Mouse (Mus musculus): Measurements from ENCODE around the gene Gnptab. TPM values are rescaled to one million over a fixed set of nuclear protein-coding genes. Genes with fewer than 3 reads are reported as not detected.
"Not testable (repeated sequence)": the region's sequence is repeated elsewhere in the genome, so short reads cannot be mapped to it uniquely, and the experiment has no call there.

The Gnptab gene
- polyA plus RNA-seq, 1 experiment from 2014 or later: 9.2 TPM

DNA sequence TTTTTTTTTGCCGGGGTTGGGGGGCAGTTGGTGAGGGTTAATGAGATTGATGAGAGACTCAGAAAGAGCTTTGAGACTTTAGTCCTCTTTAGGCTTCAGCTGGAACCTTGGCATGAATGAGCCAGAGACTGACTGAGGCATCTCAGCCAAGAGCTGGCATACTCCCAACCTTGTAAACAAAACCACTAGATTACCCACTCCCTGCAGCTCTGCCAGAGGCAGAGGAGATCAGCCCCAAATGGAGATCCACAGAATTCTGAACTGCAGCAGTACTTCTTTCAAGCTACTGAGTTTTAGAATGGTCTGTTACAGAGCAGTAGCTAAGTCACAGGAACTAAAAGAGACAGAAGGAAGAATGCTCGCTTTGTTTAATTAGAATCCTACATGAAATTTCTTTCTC is 72.3 kb downstream of the Gnptab start:
- H3K4me2 ChIP-seq (ENCODE audit: low read depth, low read length): no peak overlapping the region
- no peak overlapping the region for H3K4me3 ChIP-seq (ENCODE audit: low read depth, low read length)
- H3K36me3 ChIP-seq (ENCODE audit: control insufficient read depth, insufficient read depth, low read length): no peaks in the 10 kb centered on the region
- H3K9me3 ChIP-seq (ENCODE audit: control insufficient read depth, low read length): no peaks in the 10 kb centered on the region
- no peak overlapping the region for H3K27ac ChIP-seq (replicated peaks; ENCODE audit: low read depth, low read length)
- H3K9ac ChIP-seq (ENCODE audit: low read depth, low read length): no peak overlapping the region
- no peaks in the 10 kb centered on the region for H3K27me3 ChIP-seq (replicated peaks; ENCODE audit: control insufficient read depth, insufficient read depth, low read length)
- 79% methylated on average over 2 of the region's 2 CpGs for WGBS
- no peaks in the 10 kb centered on the region for H3K4me1 ChIP-seq (ENCODE audit: control insufficient read depth, insufficient read depth, low read length)
- ATAC-seq (ENCODE audit: low read depth): no peak
- peak; percentile 79 for DNase-seq (ENCODE audit: low spot score)

DNA sequence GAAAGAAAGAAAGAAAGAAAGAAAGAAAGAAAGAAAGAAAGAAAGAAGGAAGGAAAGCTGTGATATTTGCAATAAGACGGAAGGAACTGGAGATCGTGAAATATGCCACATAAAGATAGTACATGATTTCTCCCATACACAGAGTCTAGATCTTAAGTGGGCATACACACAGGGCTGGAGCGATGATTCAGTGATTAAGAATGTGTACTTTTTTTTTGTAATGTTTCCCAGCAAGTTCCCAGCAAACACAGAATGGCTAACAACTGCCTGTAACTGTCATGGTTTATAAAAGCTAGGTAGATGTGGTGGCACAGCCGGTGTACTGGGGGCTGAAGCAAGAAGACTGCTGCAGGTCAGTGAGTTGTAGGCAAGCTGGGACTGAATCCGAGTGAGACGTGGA is 73.1 kb downstream of the Gnptab start:
- DNase-seq (ENCODE audit: low spot score) (no peak), ATAC-seq (ENCODE audit: low read depth) (no peak)
- no peaks in the 10 kb centered on the region for H3K27me3 ChIP-seq (replicated peaks; ENCODE audit: control insufficient read depth, insufficient read depth, low read length)
- H3K4me1 ChIP-seq (ENCODE audit: control insufficient read depth, insufficient read depth, low read length): no peaks in the 10 kb centered on the region
- H3K9ac ChIP-seq (ENCODE audit: low read depth, low read length): no peak overlapping the region
- H3K36me3 ChIP-seq (ENCODE audit: control insufficient read depth, insufficient read depth, low read length): no peaks in the 10 kb centered on the region
- no peak overlapping the region for H3K4me3 ChIP-seq (ENCODE audit: low read depth, low read length)
- WGBS: 81% methylated on average over 6 of the region's 6 CpGs
- no peaks in the 10 kb centered on the region for H3K9me3 ChIP-seq (ENCODE audit: control insufficient read depth, low read length)
- no peak overlapping the region for H3K27ac ChIP-seq (replicated peaks; ENCODE audit: low read depth, low read length)
- H3K4me2 ChIP-seq (ENCODE audit: low read depth, low read length): no peak overlapping the region

DNA sequence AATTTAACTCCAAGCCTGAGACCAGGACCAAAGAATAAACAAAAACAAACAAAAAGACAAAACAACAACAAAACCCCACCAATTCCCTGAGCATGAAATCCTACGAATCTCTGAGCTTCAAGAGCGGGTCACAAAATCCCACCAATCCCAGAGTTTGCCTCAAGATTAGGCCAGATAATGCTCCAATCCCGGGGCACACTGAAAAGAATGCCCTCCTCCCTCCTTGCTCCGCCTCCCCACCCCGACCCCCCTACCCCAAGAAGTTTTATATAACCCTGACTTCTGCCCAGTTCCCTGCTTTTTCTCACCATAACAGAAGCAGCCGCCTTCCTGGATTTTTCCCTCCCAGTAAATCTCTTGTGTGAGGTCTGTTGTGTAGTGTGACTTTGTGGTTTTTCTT is 78.9 kb downstream of the Gnptab start:
- H3K4me2 ChIP-seq (ENCODE audit: low read depth, low read length): no peak overlapping the region
- DNase-seq (ENCODE audit: low spot score) (no peak), ATAC-seq (ENCODE audit: low read depth) (no peak)

DNA sequence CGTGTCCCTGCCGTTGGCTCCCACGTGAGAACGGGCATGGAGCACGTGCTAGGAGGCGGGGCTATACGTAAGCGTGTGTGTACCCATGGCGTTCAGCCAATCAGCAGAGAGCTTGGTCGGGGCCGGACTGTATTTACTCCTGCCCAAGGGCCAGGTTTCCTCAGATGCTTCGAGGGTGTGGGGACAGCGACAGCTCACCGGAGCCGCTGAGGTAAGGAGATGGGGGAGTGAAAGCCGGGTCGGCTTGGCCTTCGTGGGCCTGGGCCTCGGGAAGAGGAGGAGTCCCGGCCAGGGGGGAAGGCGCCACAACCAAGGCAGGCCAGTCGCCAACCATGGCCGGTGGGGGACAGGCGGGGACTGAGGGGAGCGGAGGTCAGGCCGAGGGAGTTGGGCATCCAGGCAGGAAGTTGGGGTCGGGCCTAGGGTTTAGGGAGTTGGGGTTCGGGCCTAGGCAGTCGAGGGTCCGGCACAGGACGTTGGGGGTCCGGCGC is 80.6 kb downstream of the Gnptab start, which contains the start of gene Sycp3:
TSS of gene Sycp3 (plus strand) at position 68 of the 491 bp plus-strand sequence.
- WGBS: 81% methylated on average over 33 of the region's 33 CpGs
- no peaks in the 10 kb centered on the region for H3K36me3 ChIP-seq (ENCODE audit: control insufficient read depth, insufficient read depth, low read length)

More for the DNA sequence above, 78.9 kb downstream of the Gnptab start:
- H3K9me3 ChIP-seq (ENCODE audit: control insufficient read depth, low read length): no peaks in the 10 kb centered on the region
- WGBS: 44% methylated on average over 6 of the region's 6 CpGs
- no peak overlapping the region for H3K4me3 ChIP-seq (ENCODE audit: low read depth, low read length)
- no peak overlapping the region for H3K9ac ChIP-seq (ENCODE audit: low read depth, low read length)
- no peak overlapping the region; the same call in 1 of the 2 replicates for H3K27ac ChIP-seq (replicated peaks; ENCODE audit: low read depth, low read length)
- H3K4me1 ChIP-seq (ENCODE audit: control insufficient read depth, insufficient read depth, low read length): no peaks in the 10 kb centered on the region
- no peaks in the 10 kb centered on the region for H3K27me3 ChIP-seq (replicated peaks; ENCODE audit: control insufficient read depth, insufficient read depth, low read length)
- no peaks in the 10 kb centered on the region for H3K36me3 ChIP-seq (ENCODE audit: control insufficient read depth, insufficient read depth, low read length)

DNA sequence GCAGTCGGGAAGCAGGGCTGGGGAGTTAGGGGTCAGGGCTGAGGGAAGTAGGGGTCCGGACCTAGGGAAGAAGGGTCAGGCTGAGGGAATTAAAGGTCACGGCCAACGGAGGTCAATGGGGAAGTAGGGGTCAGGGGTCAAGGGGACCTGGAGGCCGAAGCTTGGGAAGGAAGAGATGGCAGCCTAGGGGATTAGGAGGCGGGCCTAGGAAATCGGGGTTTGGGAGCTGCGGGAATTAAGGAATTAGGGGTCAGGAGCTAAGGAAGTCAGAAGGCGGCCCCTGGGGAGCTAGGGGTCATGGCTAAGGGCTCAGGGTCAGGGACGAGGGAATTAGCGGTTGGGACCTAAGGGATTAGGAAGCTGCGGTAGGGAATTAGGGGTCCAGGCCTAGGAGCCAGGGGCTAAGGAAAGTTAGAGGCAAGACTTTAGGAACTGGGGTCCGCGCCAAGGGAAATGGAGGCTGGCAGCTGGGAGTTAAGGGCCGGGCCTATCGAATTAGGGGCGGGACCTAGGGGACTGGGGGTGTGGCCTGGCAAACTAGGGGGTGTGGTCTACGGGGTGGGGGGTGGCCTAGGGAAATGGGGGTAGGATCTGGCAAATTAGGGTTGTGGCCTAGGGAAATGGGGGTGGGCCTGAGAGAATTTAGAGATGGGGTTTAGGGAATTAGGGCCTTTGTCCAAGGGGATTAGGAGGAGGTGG is 81.3 kb downstream of the Gnptab start:
- DNase-seq (ENCODE audit: low spot score) (no peak), ATAC-seq (ENCODE audit: low read depth) (no peak)
- H3K27ac ChIP-seq (replicated peaks; ENCODE audit: low read depth, low read length): no peak overlapping the region
- 68% methylated on average over 18 of the region's 18 CpGs for WGBS
- H3K9ac ChIP-seq (ENCODE audit: low read depth, low read length): no peak overlapping the region
- no peaks in the 10 kb centered on the region for H3K4me1 ChIP-seq (ENCODE audit: control insufficient read depth, insufficient read depth, low read length)
- no peaks in the 10 kb centered on the region for H3K36me3 ChIP-seq (ENCODE audit: control insufficient read depth, insufficient read depth, low read length)
- H3K4me3 ChIP-seq (ENCODE audit: low read depth, low read length): no peak overlapping the region
- H3K27me3 ChIP-seq (replicated peaks; ENCODE audit: control insufficient read depth, insufficient read depth, low read length): no peaks in the 10 kb centered on the region
- H3K4me2 ChIP-seq (ENCODE audit: low read depth, low read length): no peak overlapping the region
- no peaks in the 10 kb centered on the region for H3K9me3 ChIP-seq (ENCODE audit: control insufficient read depth, low read length)

More for the DNA sequence above, 80.6 kb downstream of the Gnptab start, which contains the start of gene Sycp3:
- Histone ChIP-seq H3K9me3 (ENCODE audit: control insufficient read depth, low read length) (no peaks in the 10 kb centered on the region), H3K4me2 (ENCODE audit: low read depth, low read length) (no peak within 1 kb of the TSS), H3K9ac (ENCODE audit: low read depth, low read length) (no peak within 1 kb of the TSS), H3K27me3 (replicated peaks; ENCODE audit: control insufficient read depth, insufficient read depth, low read length) (no peaks in the 10 kb centered on the region), H3K4me1 (ENCODE audit: control insufficient read depth, insufficient read depth, low read length) (no peaks in the 10 kb centered on the region), H3K4me3 (ENCODE audit: low read depth, low read length) (no peak within 1 kb of the TSS), H3K27ac (replicated peaks; ENCODE audit: low read depth, low read length) (no peak within 1 kb of the TSS)
- DNase-seq (ENCODE audit: low spot score) (no peak), ATAC-seq (ENCODE audit: low read depth) (no peak)

DNA sequence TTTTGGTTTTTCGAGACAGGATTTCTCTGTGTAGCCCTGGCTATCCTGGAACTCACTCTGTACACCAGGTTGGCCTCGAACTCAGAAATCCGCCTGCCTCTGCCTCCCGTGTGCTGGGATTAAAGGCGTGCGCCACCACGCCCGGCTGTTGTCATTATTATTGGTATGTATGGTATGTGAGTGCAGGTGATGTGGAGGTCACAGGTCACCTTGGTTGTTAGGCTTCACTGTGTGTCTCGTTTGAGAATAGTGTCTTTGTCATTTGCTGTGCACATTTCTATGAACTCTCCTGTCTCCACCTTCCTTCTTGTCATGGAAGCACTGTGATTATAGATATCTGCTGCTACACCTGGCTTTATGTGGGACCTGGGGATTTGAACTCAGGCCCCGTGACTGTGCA is 103.9 kb downstream of the Gnptab start:
- not testable (repeated sequence) for H3K9ac ChIP-seq (ENCODE audit: low read depth, low read length); H3K4me2 ChIP-seq (ENCODE audit: low read depth, low read length); H3K9me3 ChIP-seq (ENCODE audit: control insufficient read depth, low read length); H3K4me1 ChIP-seq (ENCODE audit: control insufficient read depth, insufficient read depth, low read length); H3K36me3 ChIP-seq (ENCODE audit: control insufficient read depth, insufficient read depth, low read length); H3K27me3 ChIP-seq (replicated peaks; ENCODE audit: control insufficient read depth, insufficient read depth, low read length); ATAC-seq (ENCODE audit: low read depth); H3K4me3 ChIP-seq (ENCODE audit: low read depth, low read length); DNase-seq (ENCODE audit: low spot score); H3K27ac ChIP-seq (replicated peaks; ENCODE audit: low read depth, low read length)
- 86% methylated on average over 10 of the region's 10 CpGs for WGBS

DNA sequence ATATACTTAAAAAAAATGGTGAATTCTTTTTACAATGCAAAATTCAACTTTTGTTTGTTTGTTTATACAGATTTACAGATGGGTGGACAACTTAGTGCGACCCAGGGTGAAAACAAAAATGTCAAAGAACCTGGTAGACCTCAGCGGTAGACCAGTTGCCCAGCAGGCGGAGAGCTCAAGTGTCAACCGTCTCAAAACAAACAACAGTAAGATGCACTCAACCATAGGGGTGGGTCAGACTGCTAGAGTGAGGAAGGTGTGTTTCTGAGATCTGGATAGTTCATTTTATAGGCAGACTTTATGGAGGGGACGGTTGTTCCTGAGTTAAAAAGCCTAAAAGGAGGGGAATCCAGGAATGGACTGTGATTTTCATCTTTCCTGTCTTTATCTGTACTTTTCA is 109.7 kb downstream of the Gnptab start:
- WGBS: 85% methylated on average over 5 of the region's 5 CpGs
- Histone ChIP-seq H3K27me3 (replicated peaks; ENCODE audit: control insufficient read depth, insufficient read depth, low read length) (no peaks in the 10 kb centered on the region), H3K4me3 (ENCODE audit: low read depth, low read length) (no peak overlapping the region), H3K4me1 (ENCODE audit: control insufficient read depth, insufficient read depth, low read length) (no peaks in the 10 kb centered on the region), H3K27ac (replicated peaks; ENCODE audit: low read depth, low read length) (no peak overlapping the region), H3K9ac (ENCODE audit: low read depth, low read length) (no peak overlapping the region), H3K4me2 (ENCODE audit: low read depth, low read length) (no peak overlapping the region), H3K9me3 (ENCODE audit: control insufficient read depth, low read length) (no peaks in the 10 kb centered on the region), H3K36me3 (ENCODE audit: control insufficient read depth, insufficient read depth, low read length) (peaks cover 5% of the 10 kb centered on the region; the same call in 1 of the 2 replicates)
- no peak for ATAC-seq (ENCODE audit: low read depth)
- DNase-seq (ENCODE audit: low spot score): no peak

DNA sequence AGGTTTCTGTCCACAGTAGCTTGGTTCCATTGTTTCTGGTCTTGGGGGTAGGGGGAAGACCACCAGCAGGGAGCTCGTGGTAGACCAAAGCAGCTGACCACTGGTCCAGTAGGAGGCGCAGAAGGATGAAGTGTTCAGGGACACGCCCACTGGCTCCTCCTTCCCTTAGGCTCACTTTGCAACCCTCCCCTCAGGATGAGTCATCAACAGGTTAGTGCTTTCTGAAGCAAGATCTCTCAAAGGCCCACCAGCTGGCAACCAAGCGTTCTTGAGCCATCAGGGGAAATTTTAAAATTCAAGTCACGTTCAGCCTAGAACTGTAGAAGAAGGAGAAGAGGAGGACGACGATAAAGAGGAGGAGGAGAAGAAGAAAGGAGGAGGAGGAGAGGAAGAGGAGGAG is 112.7 kb downstream of the Gnptab start:
- no peak overlapping the region for H3K4me2 ChIP-seq (ENCODE audit: low read depth, low read length)
- H3K27ac ChIP-seq (replicated peaks; ENCODE audit: low read depth, low read length): no peak overlapping the region
- H3K36me3 ChIP-seq (ENCODE audit: control insufficient read depth, insufficient read depth, low read length): no peaks in the 10 kb centered on the region
- no peaks in the 10 kb centered on the region for H3K9me3 ChIP-seq (ENCODE audit: control insufficient read depth, low read length)
- WGBS: 64% methylated on average over 6 of the region's 7 CpGs
- no peaks in the 10 kb centered on the region for H3K4me1 ChIP-seq (ENCODE audit: control insufficient read depth, insufficient read depth, low read length)
- no peak overlapping the region for H3K4me3 ChIP-seq (ENCODE audit: low read depth, low read length)
- ATAC-seq (ENCODE audit: low read depth): no peak
- no peak for DNase-seq (ENCODE audit: low spot score)
- H3K27me3 ChIP-seq (replicated peaks; ENCODE audit: control insufficient read depth, insufficient read depth, low read length): no peaks in the 10 kb centered on the region
- no peak overlapping the region for H3K9ac ChIP-seq (ENCODE audit: low read depth, low read length)

DNA sequence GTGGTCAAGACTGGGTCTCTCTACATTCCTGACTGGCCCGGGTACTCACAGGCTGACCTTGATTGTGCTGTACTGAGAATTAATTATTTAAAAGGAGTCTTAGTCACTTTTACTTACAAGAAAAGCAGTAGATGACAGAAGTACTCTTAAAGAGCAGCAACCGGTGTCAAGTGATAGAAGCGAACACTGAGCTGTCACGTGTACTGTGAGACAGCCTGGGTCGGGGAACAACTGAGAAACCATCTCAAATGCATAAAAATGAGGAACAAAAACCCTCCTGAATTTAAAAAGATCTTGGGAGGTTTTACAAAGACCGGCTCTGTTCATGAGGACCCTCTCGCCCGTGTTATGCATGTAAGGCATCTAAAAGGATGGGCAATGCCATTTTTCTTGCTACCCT is 113.7 kb downstream of the Gnptab start:
- Histone ChIP-seq H3K4me3 (ENCODE audit: low read depth, low read length) (no peak overlapping the region), H3K36me3 (ENCODE audit: control insufficient read depth, insufficient read depth, low read length) (no peaks in the 10 kb centered on the region), H3K27ac (replicated peaks; ENCODE audit: low read depth, low read length) (no peak overlapping the region), H3K9me3 (ENCODE audit: control insufficient read depth, low read length) (no peaks in the 10 kb centered on the region), H3K4me1 (ENCODE audit: control insufficient read depth, insufficient read depth, low read length) (no peaks in the 10 kb centered on the region), H3K4me2 (ENCODE audit: low read depth, low read length) (no peak overlapping the region), H3K9ac (ENCODE audit: low read depth, low read length) (no peak overlapping the region), H3K27me3 (replicated peaks; ENCODE audit: control insufficient read depth, insufficient read depth, low read length) (no peaks in the 10 kb centered on the region)
- WGBS: 76% methylated on average over 8 of the region's 8 CpGs
- DNase-seq (ENCODE audit: low spot score) (no peak), ATAC-seq (ENCODE audit: low read depth) (no peak)

All from embryonic facial prominence, embryonic 14.5 days (tissue).